Mouse (Mus musculus): Measurements from ENCODE around the gene Olfr91.

DNA sequence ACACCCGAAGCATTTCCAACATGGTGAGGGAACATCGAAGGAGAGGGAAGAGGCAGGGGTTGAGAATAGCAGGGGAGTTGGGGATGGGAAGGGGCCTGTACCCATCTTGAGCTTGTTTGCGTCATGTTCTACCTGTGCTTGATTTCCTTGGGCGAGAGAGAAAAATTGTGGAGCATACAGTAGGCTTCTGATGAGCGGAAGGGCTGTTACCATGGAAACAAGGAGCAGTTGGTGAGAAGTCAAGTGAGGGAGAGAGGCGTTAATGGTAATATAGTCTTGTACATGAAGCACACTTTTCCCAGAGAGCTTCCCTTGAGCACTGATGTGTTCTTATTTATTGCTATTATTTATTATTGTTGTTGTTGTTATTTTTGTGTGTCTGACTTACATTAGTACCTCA is 41.1 kb downstream of the Olfr91 start:
- TF ChIP-seq CTCF (IDR thresholded peaks at IDR 0.05; ENCODE audit: borderline replicate concordance, extremely low read depth, insufficient read depth, insufficient read length), result no peak
- no peak for TF ChIP-seq POLR2A (IDR thresholded peaks at IDR 0.05; ENCODE audit: borderline replicate concordance, extremely low read depth, insufficient read depth, insufficient read length, poor library complexity, severe bottlenecking)

All from brain, embryonic 14.5 days (tissue).